Mouse (Mus musculus) embryonic fibroblast, embryonic 13.5 days (primary cell): ENCODE measurements at regions not wholly inside any gene's neighbourhood (a gene's known extent, or its start where the extent isn't known, plus 50 kb on each side); places are given as distances from the start of the nearest gene placed in this dataset.

ENCODE experiments used
- CTCF ChIP-seq: IDR thresholded peaks from 2 replicates; pipeline ENCODE4 v1.5.1; 2011; ENCODE audit warnings: mild to moderate bottlenecking, control low read depth, low read length, moderate library complexity, borderline replicate concordance; ENCODE audit not compliant: insufficient read depth
- POLR2A ChIP-seq: IDR thresholded peaks from 2 replicates; pipeline ENCODE4 v1.6.1; 2011; ENCODE audit warnings: low read depth, mild to moderate bottlenecking, control low read depth, low read length, moderate library complexity

DNA sequence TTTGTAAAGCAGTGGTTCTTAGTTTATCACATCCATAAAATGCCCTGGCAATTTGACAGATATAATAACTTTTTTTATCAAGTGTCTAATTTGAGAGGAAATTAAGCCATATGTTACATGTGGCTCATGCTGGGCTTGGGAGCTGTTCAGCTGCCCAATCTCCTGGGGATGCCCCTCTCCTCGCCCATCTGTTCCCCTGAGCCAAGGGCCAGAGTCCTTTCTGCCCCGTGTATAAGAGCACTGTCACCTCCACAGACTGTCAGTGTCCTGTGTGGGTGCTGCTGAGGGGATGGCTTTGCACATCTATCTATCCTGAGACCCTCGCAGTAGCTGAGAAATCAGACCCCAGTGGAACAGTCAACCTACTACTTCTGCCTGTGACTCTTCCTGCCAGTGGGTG lies 385.9 kb upstream of the Zfp703 start:
- TF ChIP-seq CTCF, result no peak
- TF ChIP-seq POLR2A, result no peak
